Mouse (Mus musculus) kidney, postnatal 0 days (tissue): Measurements from ENCODE around the gene Capn3. TPM values are rescaled to one million over a fixed set of nuclear protein-coding genes. Genes with fewer than 3 reads are reported as not detected.

ENCODE experiments used
- ATAC-seq: fragments of 200-750 bp; cut with Nextera tagmentation; replicated peaks from 2 replicates; pipeline ENCODE4 v1.8.0; 2017; ENCODE audit warnings: low read depth, moderate number of reproducible peaks, moderate TSS enrichment, moderate library complexity; ENCODE audit not compliant: low FRiP score
- DNase-seq: peaks from one replicate; pipeline ENCODE4 v3.0.0-alpha.2; 2016; ENCODE audit warnings: low spot score
- H3K27ac ChIP-seq: fragments of 300-500 bp; sonication (generic); 2 replicates; pipeline ENCODE4 v1.5.1; 2014; ENCODE audit warnings: mild to moderate bottlenecking
- H3K27me3 ChIP-seq: fragments of 300-500 bp; sonication (generic); 2 replicates; pipeline ENCODE4 v1.6.1; 2014; ENCODE audit warnings: low read length, mixed read lengths; ENCODE audit not compliant: insufficient read depth
- H3K36me3 ChIP-seq: fragments of 300-500 bp; sonication (generic); 2 replicates; pipeline ENCODE4 v1.6.1; 2014; ENCODE audit warnings: low read length, mixed read lengths; ENCODE audit not compliant: insufficient read depth
- H3K4me1 ChIP-seq: fragments of 300-500 bp; sonication (generic); replicated peaks from 2 replicates; pipeline ENCODE4 v1.6.1; 2014; ENCODE audit warnings: antibody characterized with exemption, low read length, mixed read lengths; ENCODE audit not compliant: insufficient read depth
- H3K4me2 ChIP-seq: fragments of 300-500 bp; sonication (generic); 2 replicates; pipeline ENCODE4 v1.6.1; 2014; ENCODE audit warnings: mild to moderate bottlenecking, low read length, moderate library complexity, mixed read lengths
- H3K4me3 ChIP-seq: fragments of 300-500 bp; sonication (generic); replicated peaks from 2 replicates; pipeline ENCODE4 v1.5.1; 2014; ENCODE audit warnings: low read depth, low read length
- H3K9ac ChIP-seq: fragments of 300-500 bp; sonication (generic); 2 replicates; pipeline ENCODE4 v1.6.1; 2014; ENCODE audit warnings: low read depth, low read length
- H3K9me3 ChIP-seq: fragments of 300-500 bp; sonication (generic); replicated peaks from 2 replicates; pipeline ENCODE4 v1.6.1; 2016; ENCODE audit warnings: low read length, inconsistent platforms, mixed read lengths
- CTCF ChIP-seq: IDR thresholded peaks from 2 replicates; pipeline ENCODE4 v1.5.1; 2016; ENCODE audit warnings: antibody characterized with exemption, low read depth, mild to moderate bottlenecking, moderate library complexity
- WGBS: fragments of 180-500 bp; shearing (Covaris S2); extraction: QIAGEN DNeasy Blood & Tissue Kit; methylation state at CpG from one replicate; pipeline ENCODE4 v1.1.7; 2014; 5-methylcytosine and 5-hydroxymethylcytosine counted together
- polyA plus RNA-seq: library from polyadenylated mRNA; unstranded; fragments of >200 nt; fragmentation: Nextera tagmentation; extraction: Ambion mirVana; gene quantifications from 2 replicates; pipeline ENCODE4 v1.2.1, GENCODE M21; 2015

Gene Capn3
- 1.6 and 2.0 TPM in 2 replicates for polyA plus RNA-seq

GRCm38 (mm10) chr2:120455719-120456118, at the start of gene Capn3:
Gene Capn3, plus strand, starts transcription at chr2:120456019.
- H3K4me2 ChIP-seq, result no peak within 1 kb of the TSS
- ATAC-seq, result no peak
- H3K36me3 ChIP-seq, result no peaks in the 10 kb centered on the region
- H3K4me3 ChIP-seq, result no peak within 1 kb of the TSS
- no peaks in the 10 kb centered on the region for H3K4me1 ChIP-seq
- H3K9ac ChIP-seq, result no peak within 1 kb of the TSS
- no peak for TF ChIP-seq CTCF
- H3K27ac ChIP-seq, result no peak within 1 kb of the TSS
- no peak for DNase-seq
- no peaks in the 10 kb centered on the region for H3K27me3 ChIP-seq
- 62% methylated on average over 4 of the region's 4 CpGs for WGBS
- H3K9me3 ChIP-seq, result no peaks in the 10 kb centered on the region

- Histone ChIP-seq H3K27me3 (no peaks in the 10 kb centered on the region), H3K27ac (no peak overlapping the region), H3K4me1 (no peaks in the 10 kb centered on the region), H3K9ac (no peak overlapping the region), H3K9me3 (no peaks in the 10 kb centered on the region; the same call in 1 of the 2 replicates), H3K4me3 (no peak overlapping the region), H3K36me3 (no peaks in the 10 kb centered on the region), H3K4me2 (no peak overlapping the region)
- WGBS, result 95% methylated on average over 3 of the region's 3 CpGs
- no peak for TF ChIP-seq CTCF
- ATAC-seq, result no peak
- DNase-seq, result no peak
These were observed 44.7 kb upstream of the Capn3 start for GRCm38 (mm10) chr2:120411096-120411628.

GRCm38 (mm10) chr2:120414113-120414512, 41.7 kb upstream of the Capn3 start:
- Histone ChIP-seq H3K36me3 (no peaks in the 10 kb centered on the region), H3K27me3 (no peaks in the 10 kb centered on the region), H3K4me3 (no peak overlapping the region), H3K9ac (no peak overlapping the region), H3K27ac (no peak overlapping the region), H3K4me1 (no peaks in the 10 kb centered on the region), H3K4me2 (no peak overlapping the region), H3K9me3 (no peaks in the 10 kb centered on the region)
- no peak for ATAC-seq
- TF ChIP-seq CTCF, result no peak
- DNase-seq, result peak; percentile 6

GRCm38 (mm10) chr2:120414738-120415414, 40.9 kb upstream of the Capn3 start:
- no peaks in the 10 kb centered on the region for H3K9me3 ChIP-seq
- no peaks in the 10 kb centered on the region for H3K36me3 ChIP-seq
- H3K9ac ChIP-seq, result no peak overlapping the region
- WGBS, result 56% methylated on average over 1 of the region's 1 CpGs
- H3K27me3 ChIP-seq, result no peaks in the 10 kb centered on the region
- H3K4me2 ChIP-seq, result no peak overlapping the region
- no peak for TF ChIP-seq CTCF
- ATAC-seq, result no peak
- H3K4me1 ChIP-seq, result no peaks in the 10 kb centered on the region
- DNase-seq, result no peak
- no peak overlapping the region for H3K27ac ChIP-seq
- H3K4me3 ChIP-seq, result no peak overlapping the region

- H3K4me2 ChIP-seq, result no peak overlapping the region
- H3K4me1 ChIP-seq, result no peaks in the 10 kb centered on the region
- H3K9me3 ChIP-seq, result no peaks in the 10 kb centered on the region
- H3K27ac ChIP-seq, result no peak overlapping the region
- H3K36me3 ChIP-seq, result no peaks in the 10 kb centered on the region
- H3K9ac ChIP-seq, result no peak overlapping the region
- no peak for TF ChIP-seq CTCF
- DNase-seq, result no peak
- no peak for ATAC-seq
- WGBS, result 81% methylated on average over 5 of the region's 5 CpGs
- H3K4me3 ChIP-seq, result no peak overlapping the region
- no peaks in the 10 kb centered on the region for H3K27me3 ChIP-seq
These were observed 31.4 kb upstream of the Capn3 start for GRCm38 (mm10) chr2:120424386-120424785.

GRCm38 (mm10) chr2:120444486-120444885, 11.3 kb upstream of the Capn3 start:
- no peaks in the 10 kb centered on the region for H3K27me3 ChIP-seq
- TF ChIP-seq CTCF, result no peak
- no peaks in the 10 kb centered on the region for H3K9me3 ChIP-seq
- DNase-seq, result no peak
- no peaks in the 10 kb centered on the region for H3K4me1 ChIP-seq
- H3K9ac ChIP-seq, result no peak overlapping the region
- no peaks in the 10 kb centered on the region for H3K36me3 ChIP-seq
- ATAC-seq, result no peak
- 91% methylated on average over 1 of the region's 1 CpGs for WGBS
- H3K27ac ChIP-seq, result no peak overlapping the region
- H3K4me2 ChIP-seq, result no peak overlapping the region
- no peak overlapping the region for H3K4me3 ChIP-seq
